Mouse (Mus musculus): ENCODE results near the gene Drc7. TPM values are rescaled to one million over a fixed set of nuclear protein-coding genes. Genes with fewer than 3 reads are reported as not detected.

Drc7 gene
- polyA plus RNA-seq, 1 experiment from 2014 or later, result 1.2 TPM

- Histone ChIP-seq H3K27ac (ENCODE audit: low read depth, low read length) (no peak overlapping the region), H3K27me3 (ENCODE audit: control insufficient read depth, insufficient read depth, low read length) (no peaks in the 10 kb centered on the region), H3K4me1 (replicated peaks; ENCODE audit: control insufficient read depth, insufficient read depth, low read length) (no peaks in the 10 kb centered on the region), H3K4me3 (ENCODE audit: low read depth, low read length) (no peak overlapping the region), H3K4me2 (replicated peaks; ENCODE audit: low read depth, low read length) (no peak overlapping the region), H3K9me3 (ENCODE audit: control insufficient read depth, low read length) (no peaks in the 10 kb centered on the region), H3K36me3 (ENCODE audit: control insufficient read depth, insufficient read depth, low read length) (no peaks in the 10 kb centered on the region), H3K9ac (ENCODE audit: low read depth, low read length) (no peak overlapping the region)
- no peak for ATAC-seq (ENCODE audit: low FRiP score)
- no peak for DNase-seq (ENCODE audit: low spot score)
- WGBS, result 85% methylated on average over 3 of the region's 3 CpGs
These were observed 20.6 kb downstream of the Drc7 start for GRCm38 (mm10) chr8:95075504-95075903.

- 82% methylated on average over 17 of the region's 17 CpGs for WGBS
- no peaks in the 10 kb centered on the region for H3K9me3 ChIP-seq (ENCODE audit: control insufficient read depth, low read length)
- H3K27ac ChIP-seq (ENCODE audit: low read depth, low read length), result no peak overlapping the region
- no peak overlapping the region for H3K4me3 ChIP-seq (ENCODE audit: low read depth, low read length)
- H3K9ac ChIP-seq (ENCODE audit: low read depth, low read length), result no peak overlapping the region
- no peak overlapping the region for H3K4me2 ChIP-seq (replicated peaks; ENCODE audit: low read depth, low read length)
- DNase-seq (ENCODE audit: low spot score) (no peak), ATAC-seq (ENCODE audit: low FRiP score) (no peak)
- no peaks in the 10 kb centered on the region for H3K36me3 ChIP-seq (ENCODE audit: control insufficient read depth, insufficient read depth, low read length)
- no peaks in the 10 kb centered on the region for H3K4me1 ChIP-seq (replicated peaks; ENCODE audit: control insufficient read depth, insufficient read depth, low read length)
- no peaks in the 10 kb centered on the region for H3K27me3 ChIP-seq (ENCODE audit: control insufficient read depth, insufficient read depth, low read length)
These were observed 21.2 kb downstream of the Drc7 start for GRCm38 (mm10) chr8:95076151-95076550.

- Histone ChIP-seq H3K27ac (ENCODE audit: low read depth, low read length) (no peak overlapping the region), H3K9ac (ENCODE audit: low read depth, low read length) (no peak overlapping the region), H3K4me1 (replicated peaks; ENCODE audit: control insufficient read depth, insufficient read depth, low read length) (no peaks in the 10 kb centered on the region), H3K9me3 (ENCODE audit: control insufficient read depth, low read length) (no peaks in the 10 kb centered on the region), H3K27me3 (ENCODE audit: control insufficient read depth, insufficient read depth, low read length) (no peaks in the 10 kb centered on the region), H3K4me3 (ENCODE audit: low read depth, low read length) (no peak overlapping the region), H3K36me3 (ENCODE audit: control insufficient read depth, insufficient read depth, low read length) (no peaks in the 10 kb centered on the region), H3K4me2 (replicated peaks; ENCODE audit: low read depth, low read length) (no peak overlapping the region)
- ATAC-seq (ENCODE audit: low FRiP score) (no peak), DNase-seq (ENCODE audit: low spot score) (no peak)
- WGBS, result 88% methylated on average over 3 of the region's 3 CpGs
These were observed 23.2 kb downstream of the Drc7 start for GRCm38 (mm10) chr8:95078055-95078454.

- Histone ChIP-seq H3K9me3 (ENCODE audit: control insufficient read depth, low read length) (no peaks in the 10 kb centered on the region), H3K36me3 (ENCODE audit: control insufficient read depth, insufficient read depth, low read length) (no peaks in the 10 kb centered on the region), H3K9ac (ENCODE audit: low read depth, low read length) (no peak overlapping the region), H3K27me3 (ENCODE audit: control insufficient read depth, insufficient read depth, low read length) (no peaks in the 10 kb centered on the region), H3K4me3 (ENCODE audit: low read depth, low read length) (no peak overlapping the region), H3K4me1 (replicated peaks; ENCODE audit: control insufficient read depth, insufficient read depth, low read length) (no peaks in the 10 kb centered on the region), H3K4me2 (replicated peaks; ENCODE audit: low read depth, low read length) (no peak overlapping the region), H3K27ac (ENCODE audit: low read depth, low read length) (no peak overlapping the region)
- DNase-seq (ENCODE audit: low spot score) (no peak), ATAC-seq (ENCODE audit: low FRiP score) (no peak)
- WGBS, result 83% methylated on average over 4 of the region's 4 CpGs
These were observed 24.4 kb downstream of the Drc7 start for GRCm38 (mm10) chr8:95079305-95079704.

- ATAC-seq (ENCODE audit: low FRiP score) (peak; percentile 98), DNase-seq (ENCODE audit: low spot score) (peak; percentile 98)
- H3K27me3 ChIP-seq (ENCODE audit: control insufficient read depth, insufficient read depth, low read length), result no peaks in the 10 kb centered on the region
- no peaks in the 10 kb centered on the region for H3K9me3 ChIP-seq (ENCODE audit: control insufficient read depth, low read length)
- no peaks in the 10 kb centered on the region for H3K36me3 ChIP-seq (ENCODE audit: control insufficient read depth, insufficient read depth, low read length)
- WGBS, result under 1% methylated on average over 47 of the region's 47 CpGs
- H3K27ac ChIP-seq (ENCODE audit: low read depth, low read length), result peak within 1 kb of the TSS; percentile 36; the same call in 1 of the 2 replicates
- peak within 1 kb of the TSS; percentile 86 for H3K9ac ChIP-seq (ENCODE audit: low read depth, low read length)
- H3K4me3 ChIP-seq (ENCODE audit: low read depth, low read length), result peak within 1 kb of the TSS; percentile 83
- H3K4me2 ChIP-seq (replicated peaks; ENCODE audit: low read depth, low read length), result peak within 1 kb of the TSS; percentile 83
- no peaks in the 10 kb centered on the region for H3K4me1 ChIP-seq (replicated peaks; ENCODE audit: control insufficient read depth, insufficient read depth, low read length)
These were observed 25.8 kb downstream of the Drc7 start, which contains the start of gene Katnb1 for GRCm38 (mm10) chr8:95080381-95081341. TSS of gene Katnb1 (plus strand) at chr8:95081186.

- DNase-seq (ENCODE audit: low spot score), result no peak
- Histone ChIP-seq H3K27me3 (ENCODE audit: control insufficient read depth, insufficient read depth, low read length) (no peaks in the 10 kb centered on the region), H3K4me2 (replicated peaks; ENCODE audit: low read depth, low read length) (peak overlapping the region; percentile 83), H3K36me3 (ENCODE audit: control insufficient read depth, insufficient read depth, low read length) (no peaks in the 10 kb centered on the region), H3K4me3 (ENCODE audit: low read depth, low read length) (peak overlapping the region; percentile 83), H3K9ac (ENCODE audit: low read depth, low read length) (peak overlapping the region; percentile 86), H3K4me1 (replicated peaks; ENCODE audit: control insufficient read depth, insufficient read depth, low read length) (no peaks in the 10 kb centered on the region), H3K9me3 (ENCODE audit: control insufficient read depth, low read length) (no peaks in the 10 kb centered on the region), H3K27ac (ENCODE audit: low read depth, low read length) (0 out of 2 replicates have a peak overlapping the region, but pooled peaks have one; percentile 36)
- ATAC-seq (ENCODE audit: low FRiP score), result no peak
- WGBS, result 9% methylated on average over 11 of the region's 11 CpGs
These were observed 26.7 kb downstream of the Drc7 start for GRCm38 (mm10) chr8:95081650-95082049.

- no peaks in the 10 kb centered on the region for H3K9me3 ChIP-seq (ENCODE audit: control insufficient read depth, low read length)
- no peak overlapping the region for H3K4me2 ChIP-seq (replicated peaks; ENCODE audit: low read depth, low read length)
- WGBS, result 90% methylated on average over 4 of the region's 4 CpGs
- no peaks in the 10 kb centered on the region for H3K27me3 ChIP-seq (ENCODE audit: control insufficient read depth, insufficient read depth, low read length)
- H3K9ac ChIP-seq (ENCODE audit: low read depth, low read length), result no peak overlapping the region
- H3K4me3 ChIP-seq (ENCODE audit: low read depth, low read length), result no peak overlapping the region
- ATAC-seq (ENCODE audit: low FRiP score) (no peak), DNase-seq (ENCODE audit: low spot score) (no peak)
- 0 out of 2 replicates have a peak, but pooled peaks cover 3% of the 10 kb centered on the region for H3K36me3 ChIP-seq (ENCODE audit: control insufficient read depth, insufficient read depth, low read length)
- H3K27ac ChIP-seq (ENCODE audit: low read depth, low read length), result no peak overlapping the region
- H3K4me1 ChIP-seq (replicated peaks; ENCODE audit: control insufficient read depth, insufficient read depth, low read length), result no peaks in the 10 kb centered on the region
These were observed 29.4 kb downstream of the Drc7 start for GRCm38 (mm10) chr8:95084261-95084660.

- H3K4me2 ChIP-seq (replicated peaks; ENCODE audit: low read depth, low read length), result no peak overlapping the region
- H3K27ac ChIP-seq (ENCODE audit: low read depth, low read length), result no peak overlapping the region
- ATAC-seq (ENCODE audit: low FRiP score) (no peak), DNase-seq (ENCODE audit: low spot score) (no peak)
- H3K36me3 ChIP-seq (ENCODE audit: control insufficient read depth, insufficient read depth, low read length), result peaks cover 3% of the 10 kb centered on the region; the same call in 1 of the 2 replicates
- H3K9me3 ChIP-seq (ENCODE audit: control insufficient read depth, low read length), result no peaks in the 10 kb centered on the region
- 87% methylated on average over 10 of the region's 10 CpGs for WGBS
- H3K4me1 ChIP-seq (replicated peaks; ENCODE audit: control insufficient read depth, insufficient read depth, low read length), result no peaks in the 10 kb centered on the region
- H3K4me3 ChIP-seq (ENCODE audit: low read depth, low read length), result no peak overlapping the region
- no peak overlapping the region for H3K9ac ChIP-seq (ENCODE audit: low read depth, low read length)
- no peaks in the 10 kb centered on the region for H3K27me3 ChIP-seq (ENCODE audit: control insufficient read depth, insufficient read depth, low read length)
These were observed 30.0 kb downstream of the Drc7 start for GRCm38 (mm10) chr8:95084744-95085431.
